Mouse (Mus musculus): ENCODE measurements around the gene Xlr3b.
"Not testable (repeated sequence)": the region's sequence is repeated elsewhere in the genome, so short reads cannot be mapped to it uniquely, and the experiment has no call there.

Xlr3b gene

DNA sequence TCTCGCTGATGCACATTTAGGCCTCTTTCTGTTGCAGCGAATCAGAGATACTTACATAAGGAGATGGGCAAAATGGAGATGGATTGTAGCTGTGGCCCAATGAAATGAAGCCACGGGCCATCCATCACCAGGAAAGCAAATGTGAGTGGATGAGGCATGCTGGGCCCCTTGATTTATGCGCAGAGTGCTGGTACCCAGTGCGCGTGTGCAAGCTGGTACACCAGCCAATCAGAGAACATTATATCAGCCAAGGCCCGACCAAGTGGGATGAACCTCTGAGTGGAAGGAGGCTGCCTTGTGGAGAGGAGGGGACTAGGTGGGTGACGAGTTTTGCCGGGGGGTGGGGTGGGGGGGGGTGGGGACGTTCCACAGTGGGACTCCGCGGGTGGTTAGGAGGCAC lies at the start of gene Xlr3b:
Gene Xlr3b, plus strand, starts transcription at position 274 of the 400 bp plus-strand sequence.
- peak in 1 of 2 experiments; percentile 16 for DNase-seq (ENCODE audit: low spot score in 2 of 2)

DNA sequence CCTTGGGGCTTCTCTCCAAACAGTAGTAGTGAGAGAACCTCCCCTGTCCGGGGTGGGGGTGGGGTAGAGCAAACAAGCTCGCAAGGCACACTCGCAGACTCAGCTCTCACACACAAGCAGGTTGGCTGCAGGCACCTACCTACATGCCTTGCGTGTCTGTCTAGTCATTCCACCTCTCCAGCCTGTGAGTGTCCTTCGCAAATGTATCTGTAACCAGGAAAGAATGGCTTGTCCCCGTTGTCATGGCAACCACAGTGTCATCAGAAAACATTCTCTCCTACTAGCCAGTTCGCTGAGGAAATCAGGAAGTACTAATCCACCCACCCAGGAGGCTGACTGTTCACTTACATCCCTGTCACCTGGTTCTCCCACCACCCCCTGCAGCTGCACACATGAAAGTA lies 48.8 kb upstream of the Xlr3b start:
- not testable (repeated sequence) for DNase-seq (ENCODE audit: low spot score in 2 of 2)

DNA sequence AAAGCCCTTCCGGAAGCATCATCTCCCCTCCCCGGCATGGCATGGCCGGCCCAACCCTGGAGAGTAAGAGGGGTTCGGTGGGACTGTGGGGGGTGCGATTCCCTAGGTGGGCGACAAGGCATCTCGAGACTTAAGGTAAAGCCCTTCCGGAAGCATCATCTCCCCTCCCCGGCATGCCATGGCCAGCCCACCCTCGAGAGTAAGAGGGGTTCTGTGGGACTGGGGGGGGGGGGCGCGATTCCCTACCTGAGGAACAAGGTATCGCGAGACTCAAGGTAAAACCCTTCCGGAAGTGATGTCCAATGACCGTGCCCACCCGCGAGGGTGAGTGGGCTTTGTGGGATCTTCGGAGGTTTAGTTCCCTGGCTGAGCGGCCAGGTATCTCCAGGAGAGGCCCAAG lies 43.5 kb upstream of the Xlr3b start, which contains the start of gene Xlr5b:
Gene Xlr5b, plus strand, starts transcription at position 301 of the 400 bp plus-strand sequence.
- DNase-seq (ENCODE audit: low spot score in 2 of 2): not testable (repeated sequence)

DNA sequence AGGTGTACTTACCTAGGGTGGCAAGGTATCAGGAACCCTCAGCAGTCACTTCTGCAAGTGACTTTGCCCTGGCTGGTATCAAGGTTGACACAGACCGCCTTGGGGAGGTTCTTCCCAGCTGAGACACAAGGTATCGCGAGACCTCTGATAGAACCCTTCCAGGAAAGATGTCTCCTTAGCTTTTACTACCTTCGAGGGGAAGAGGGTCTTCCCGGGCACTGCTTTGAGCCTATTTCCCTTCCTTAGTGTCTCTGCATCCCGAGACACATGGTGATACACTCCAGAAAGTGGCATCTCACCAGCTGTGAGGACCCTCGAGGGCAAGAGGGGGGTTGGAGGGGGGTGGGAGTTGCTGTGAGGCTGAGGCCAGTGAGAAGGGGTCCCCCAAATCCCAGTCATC lies 42.7 kb upstream of the Xlr3b start, which contains the start of gene DXBay18:
Gene DXBay18, minus strand, starts transcription at position 101 of the 400 bp plus-strand sequence.
- not testable (repeated sequence) for DNase-seq (ENCODE audit: low spot score in 2 of 2)

DNA sequence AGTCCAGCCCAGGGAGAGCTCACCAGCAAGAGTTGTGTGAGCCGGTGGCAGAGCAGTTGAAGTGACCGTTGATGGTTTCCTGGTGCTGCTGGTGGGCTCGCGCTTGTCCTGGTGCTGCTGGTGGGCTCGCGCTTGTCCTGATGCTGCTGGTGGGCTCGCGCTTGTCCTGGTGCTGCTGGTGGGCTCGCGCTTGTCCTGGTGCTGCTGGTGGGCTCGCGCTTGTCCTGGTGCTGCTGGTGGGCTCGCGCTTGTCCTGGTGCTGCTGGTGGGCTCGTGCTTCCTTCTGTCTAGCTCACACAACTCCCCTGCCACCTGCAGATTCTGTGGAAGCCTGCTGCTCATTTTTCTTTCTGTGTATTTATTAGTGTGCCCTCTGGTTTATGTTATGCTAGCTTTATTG lies 15.1 kb upstream of the Xlr3b start, which contains the start of gene Spin2d:
Gene Spin2d, minus strand, starts transcription at position 101 of the 400 bp plus-strand sequence.
- not testable (repeated sequence) for DNase-seq (ENCODE audit: low spot score in 2 of 2)

DNA sequence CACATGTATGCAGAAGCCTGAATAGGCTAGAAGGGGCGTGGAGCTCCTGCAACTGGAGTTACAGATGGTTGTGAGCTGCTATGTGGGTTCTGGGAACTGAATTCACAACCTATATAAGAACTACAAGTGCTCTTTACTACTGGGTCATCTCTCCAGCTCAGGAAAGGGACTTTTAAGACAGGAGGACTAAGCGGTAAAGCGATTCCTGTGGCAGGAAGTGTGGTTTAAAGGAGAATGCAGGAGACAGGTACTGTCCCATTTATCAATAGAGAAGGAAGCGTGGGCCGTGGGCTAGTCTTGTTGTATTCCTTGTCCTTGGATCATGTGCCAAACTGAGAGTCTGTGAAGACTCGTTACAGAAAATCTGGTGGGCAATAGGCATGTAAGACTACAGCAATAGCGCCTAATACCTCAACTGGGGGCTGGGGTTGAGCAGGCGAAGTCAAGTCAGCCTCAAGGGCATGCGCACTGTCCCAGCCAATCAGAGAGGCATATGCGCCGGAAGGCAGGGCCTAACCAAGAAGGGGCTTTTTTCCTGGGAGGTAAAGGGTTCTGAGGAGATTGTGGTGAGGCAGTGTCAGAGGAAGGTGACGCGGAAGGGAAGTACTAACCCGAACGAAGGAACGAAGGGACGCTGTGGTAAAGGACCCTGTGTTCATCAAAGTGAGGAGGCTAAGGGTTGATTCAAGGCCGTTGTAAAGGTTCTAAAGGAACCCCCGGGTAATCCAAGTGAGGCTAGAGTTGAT lies 22.0 kb downstream of the Xlr3b start, which contains the start of gene Xlr4b:
Gene Xlr4b, plus strand, starts transcription at position 515 of the 746 bp plus-strand sequence.
- DNase-seq (ENCODE audit: low spot score in 2 of 2): not testable (repeated sequence)

DNA sequence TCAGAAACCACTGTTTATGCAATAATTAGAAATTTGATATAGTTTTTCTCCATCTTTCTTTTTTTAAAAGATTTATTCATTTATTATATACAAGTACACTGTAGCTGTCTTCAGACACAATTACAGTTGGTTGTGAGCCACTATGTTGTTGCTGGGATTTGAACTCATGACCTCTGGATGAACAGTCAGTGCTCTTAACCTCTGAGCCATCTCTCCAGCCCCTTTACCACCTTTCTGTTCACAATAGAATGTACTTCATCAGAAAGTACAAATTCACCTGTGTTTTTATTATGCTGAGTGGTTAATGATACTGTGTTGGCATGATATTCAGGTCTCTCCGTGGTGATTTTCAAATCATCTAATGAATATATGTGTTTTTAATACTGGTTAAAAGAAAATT lies 33.4 kb downstream of the Xlr3b start:
- DNase-seq (ENCODE audit: low spot score in 2 of 2): no peak

DNA sequence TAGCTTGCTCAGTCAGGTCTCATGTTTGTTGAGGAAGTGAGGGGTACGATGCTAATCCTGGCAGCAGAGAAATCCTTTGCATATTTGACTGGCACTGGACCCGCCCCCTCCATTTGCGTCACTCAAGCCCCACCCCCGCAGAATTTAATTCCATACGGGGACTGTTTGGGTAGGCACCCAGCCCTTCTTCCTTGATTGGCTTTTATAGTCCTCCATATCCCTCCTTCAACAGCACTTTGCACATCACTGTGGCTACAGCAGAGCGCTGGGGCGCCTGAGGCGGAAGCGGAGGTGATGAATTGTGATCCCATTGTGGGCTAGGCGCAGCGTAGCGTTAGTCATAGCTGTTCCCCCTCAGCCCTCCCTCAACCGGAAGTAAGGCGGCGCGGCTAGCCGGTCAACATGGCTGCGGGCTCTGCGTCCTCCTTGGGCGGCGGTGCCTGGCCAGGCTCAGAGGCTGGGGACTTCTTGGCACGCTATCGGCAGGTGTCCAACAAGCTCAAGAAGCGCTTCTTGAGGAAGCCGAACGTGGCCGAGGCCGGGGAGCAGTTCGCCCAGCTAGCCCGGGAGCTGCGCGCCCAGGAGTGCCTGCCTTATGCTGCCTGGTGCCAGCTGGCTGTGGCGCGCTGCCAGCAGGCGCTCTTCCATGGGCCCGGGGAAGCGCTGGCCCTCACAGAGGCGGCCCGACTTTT lies 36.1 kb downstream of the Xlr3b start, which contains the start of gene F8a:
Gene F8a, plus strand, starts transcription at position 378 of the 692 bp plus-strand sequence.
- DNase-seq (ENCODE audit: low spot score in 2 of 2): peak; percentile 74

DNA sequence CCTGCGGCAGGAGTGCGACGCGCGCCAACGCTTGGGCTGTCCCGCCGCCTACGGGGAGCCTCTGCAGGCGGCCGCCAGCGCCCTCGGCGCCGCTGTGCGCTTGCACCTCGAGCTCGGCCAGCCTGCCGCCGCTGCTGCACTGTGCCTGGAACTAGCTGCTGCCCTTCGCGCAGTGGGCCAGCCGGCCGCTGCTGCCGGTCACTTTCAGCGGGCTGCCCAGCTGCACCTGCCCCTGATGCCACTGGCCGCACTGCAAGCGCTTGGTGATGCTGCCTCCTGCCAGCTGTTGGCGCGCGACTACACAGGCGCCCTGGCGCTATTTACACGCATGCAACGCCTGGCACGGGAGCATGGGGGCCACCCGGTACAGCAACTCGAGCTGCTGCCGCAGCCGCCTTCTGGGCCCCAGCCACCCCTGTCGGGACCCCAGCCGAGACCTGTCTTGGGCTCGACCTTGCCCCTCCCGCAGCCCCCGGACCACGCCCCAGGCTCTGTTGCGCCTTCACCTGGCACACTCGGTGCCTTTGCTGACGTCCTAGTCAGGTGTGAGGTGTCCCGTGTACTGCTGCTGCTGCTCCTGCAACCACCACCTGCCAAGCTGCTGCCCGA lies 36.7 kb downstream of the Xlr3b start:
- peak; percentile 33 to 62 for DNase-seq (ENCODE audit: low spot score in 2 of 2)

DNA sequence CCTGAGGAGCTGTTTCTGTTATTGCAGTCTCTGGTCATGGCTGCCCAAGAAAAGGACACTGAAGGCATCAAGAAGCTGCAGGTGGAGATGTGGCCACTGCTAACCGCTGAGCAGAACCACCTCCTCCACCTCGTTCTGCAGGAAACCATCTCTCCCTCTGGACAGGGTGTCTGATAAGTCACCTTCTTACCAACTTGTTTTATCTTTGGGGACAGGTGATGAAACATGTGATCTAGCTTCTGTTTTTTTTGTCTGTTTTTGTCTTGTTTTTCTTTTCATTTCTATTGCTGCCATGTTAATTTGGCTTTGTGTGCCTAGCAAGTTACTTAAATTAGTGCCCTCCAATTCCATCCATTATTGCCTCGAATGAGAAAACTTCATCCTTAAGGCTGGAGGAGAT lies 37.3 kb downstream of the Xlr3b start:
- no peak for DNase-seq (ENCODE audit: low spot score in 2 of 2)

DNA sequence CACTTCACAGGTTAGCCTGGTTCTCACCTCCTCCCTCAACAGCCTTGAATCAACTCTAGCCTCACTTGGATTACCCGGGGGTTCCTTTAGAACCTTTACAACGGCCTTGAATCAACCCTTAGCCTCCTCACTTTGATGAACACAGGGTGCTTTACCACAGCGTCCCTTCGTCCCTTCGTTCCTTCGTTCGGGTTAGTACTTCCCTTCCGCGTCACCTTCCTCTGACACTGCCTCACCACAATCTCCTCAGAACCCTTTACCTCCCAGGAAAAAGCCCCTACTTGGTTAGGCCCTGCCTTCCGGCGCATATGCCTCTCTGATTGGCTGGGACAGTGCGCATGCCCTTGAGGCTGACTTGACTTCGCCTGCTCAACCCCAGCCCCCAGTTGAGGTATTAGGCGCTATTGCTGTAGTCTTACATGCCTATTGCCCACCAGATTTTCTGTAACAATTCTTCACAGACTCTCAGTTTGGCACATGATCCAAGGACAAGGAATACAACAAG lies 50.9 kb downstream of the Xlr3b start, which contains the start of gene Xlr4c:
Gene Xlr4c, minus strand, starts transcription at position 310 of the 505 bp plus-strand sequence.
- not testable (repeated sequence) for DNase-seq (ENCODE audit: low spot score in 2 of 2)
